25 mouse cellular contexts compared by ENCODE assay signal in genomic region chr15:5506848-5507544, GRCm38 (mm10).
"Had no signal": no experiment of that assay in that cellular context is flagged by ENCODE, and none has a peak within 500 bp of the region (broad histone marks: within the 10 kb centered on the region; RNA-seq: fewer than 3 reads in every experiment).

No protein-coding gene starts in this region.

- ATAC-seq: forebrain, postnatal 0 days; hindbrain, postnatal 0 days had no signal

- DNase-seq: forebrain, postnatal 0 days; gastrocnemius, postnatal 14 days; gastrocnemius, postnatal 36 days; heart, adult 11 months; heart, adult 2 months; heart, postnatal 4 days; kidney, adult 2 months; kidney, adult 9 months; kidney, postnatal 10 days; kidney, postnatal 25 days; kidney, postnatal 4 days; liver; liver, embryonic 13.5 days had no signal

- H3K4me2 ChIP-seq: heart, embryonic 11.5 days; heart, embryonic 13.5 days; heart, embryonic 15.5 days; hindbrain, embryonic 12.5 days; hindbrain, embryonic 15.5 days; limb, embryonic 12.5 days; liver, embryonic 11.5 days; liver, embryonic 13.5 days had no signal

- H3K9me3 ChIP-seq: heart, embryonic 13.5 days; heart, embryonic 15.5 days; hindbrain, embryonic 10.5 days; hindbrain, embryonic 12.5 days; hindbrain, embryonic 15.5 days; limb, embryonic 10.5 days; limb, embryonic 12.5 days; liver, embryonic 13.5 days had no signal

- H3K4me1 ChIP-seq: heart, embryonic 13.5 days; heart, embryonic 15.5 days; hindbrain, embryonic 10.5 days; hindbrain, embryonic 12.5 days; hindbrain, embryonic 15.5 days; limb, embryonic 10.5 days; limb, embryonic 12.5 days; liver, embryonic 13.5 days had no signal

- H3K27ac ChIP-seq: heart, adult 2 months; heart, embryonic 13.5 days; heart, embryonic 15.5 days; hindbrain, embryonic 10.5 days; hindbrain, embryonic 12.5 days; hindbrain, embryonic 15.5 days; hindbrain, postnatal 0 days; layer of hippocampus, adult 2 months; left cerebral cortex, adult 2 months; limb, embryonic 10.5 days; limb, embryonic 12.5 days; liver, embryonic 13.5 days had no signal

- H3K27me3 ChIP-seq: heart, embryonic 13.5 days; heart, embryonic 15.5 days; hindbrain, embryonic 12.5 days; hindbrain, embryonic 15.5 days; limb, embryonic 12.5 days; liver, embryonic 13.5 days had no signal

- H3K9ac ChIP-seq: forebrain, postnatal 0 days; heart, embryonic 13.5 days; heart, embryonic 15.5 days; hindbrain, embryonic 12.5 days; hindbrain, embryonic 15.5 days; limb, embryonic 12.5 days; liver, embryonic 13.5 days had no signal

- H3K4me3 ChIP-seq: heart, adult 2 months; heart, embryonic 13.5 days; heart, embryonic 15.5 days; hindbrain, embryonic 10.5 days; hindbrain, embryonic 12.5 days; hindbrain, embryonic 15.5 days; layer of hippocampus, adult 2 months; left cerebral cortex, adult 2 months; limb, embryonic 10.5 days; limb, embryonic 12.5 days; liver, embryonic 13.5 days had no signal

- H3K36me3 ChIP-seq: heart, embryonic 13.5 days; heart, embryonic 15.5 days; hindbrain, embryonic 10.5 days; hindbrain, embryonic 12.5 days; hindbrain, embryonic 15.5 days; limb, embryonic 10.5 days; limb, embryonic 12.5 days; liver, embryonic 13.5 days had no signal
